Mouse (Mus musculus) ES-E14 (cell line): ENCODE measurements around the gene Dnajc24. TPM values are rescaled to one million over a fixed set of nuclear protein-coding genes. Genes with fewer than 3 reads are reported as not detected.

Source experiments
- DNase-seq: peaks from one replicate; pipeline ENCODE4 v3.0.0-alpha.2; 2013; ENCODE audit warnings: low read depth, low spot score
- H3K27ac ChIP-seq: 2 replicates; pipeline ENCODE4 v1.5.1; 2012; ENCODE audit warnings: low read depth, mild to moderate bottlenecking, low read length, moderate library complexity, mixed read lengths; ENCODE audit not compliant: poor library complexity, insufficient read depth, severe bottlenecking
- H3K36me3 ChIP-seq: 2 replicates; pipeline ENCODE4 v1.6.1; 2012; ENCODE audit warnings: mild to moderate bottlenecking, low read length, moderate library complexity, mixed read lengths; ENCODE audit not compliant: control insufficient read depth, poor library complexity, insufficient read depth, severe bottlenecking
- H3K4me1 ChIP-seq, 2 experiments: fragments of 150-350 bp in 1 of 2; sonication (generic) in 1 of 2; 2 replicates each; pipeline ENCODE4 v1.6.1; 2012; ENCODE audit warnings: low read length in 2 of 2, mild to moderate bottlenecking in 1 of 2, mixed read lengths in 1 of 2; ENCODE audit not compliant: control insufficient read depth in 2 of 2, insufficient read depth in 2 of 2, poor library complexity in 1 of 2
- H3K4me3 ChIP-seq, 2 experiments: fragments of 150-350 bp in 1 of 2; sonication (generic) in 1 of 2; 2 replicates each; pipeline ENCODE4 v1.5.1; 2012; ENCODE audit warnings: low read length in 2 of 2, low read depth in 1 of 2, mild to moderate bottlenecking in 1 of 2, mixed read lengths in 1 of 2; ENCODE audit not compliant: insufficient read depth in 1 of 2, poor library complexity in 1 of 2, severe bottlenecking in 1 of 2
- H3K9ac ChIP-seq: 2 replicates; pipeline ENCODE4 v1.6.1; 2012; ENCODE audit warnings: low read depth, mild to moderate bottlenecking, low read length, mixed read lengths; ENCODE audit not compliant: poor library complexity, insufficient read depth, severe bottlenecking
- H3K9me3 ChIP-seq: fragments of 150-350 bp; sonication (generic); 2 replicates; pipeline ENCODE4 v1.6.1; 2012; ENCODE audit warnings: low read depth, mild to moderate bottlenecking, low read length; ENCODE audit not compliant: control insufficient read depth, insufficient read depth
- CHD2 ChIP-seq: IDR thresholded peaks from 2 replicates; pipeline ENCODE4 v1.6.1; 2014; ENCODE audit warnings: mild to moderate bottlenecking, low read depth, low read length, inconsistent platforms
- HCFC1 ChIP-seq: IDR thresholded peaks from 2 replicates; pipeline ENCODE4 v1.6.1; 2012; ENCODE audit warnings: low read length, inconsistent platforms, borderline replicate concordance; ENCODE audit not compliant: insufficient read depth
- MAFK ChIP-seq: IDR thresholded peaks from 2 replicates; pipeline ENCODE4 v1.6.1; 2014; ENCODE audit warnings: mild to moderate bottlenecking, low read depth, low read length, inconsistent platforms; ENCODE audit not compliant: insufficient read depth
- ZC3H11A ChIP-seq: IDR thresholded peaks from 2 replicates; pipeline ENCODE4 v1.6.1; 2012; ENCODE audit warnings: low read depth, mild to moderate bottlenecking, inconsistent platforms, low read length, borderline replicate concordance
- ZNF384 ChIP-seq: IDR thresholded peaks from 2 replicates; pipeline ENCODE4 v1.6.1; 2012; ENCODE audit warnings: low read depth, low read length, inconsistent platforms
- in situ Hi-C, 2 experiments: fragments of 600-800 bp; cut with MboI; formaldehyde crosslinking; loops; one replicate each; pipeline ENCODE4 v1.15.1; 2025; ENCODE audit warnings: low sequenced_read_pairs in 2 of 2, inconsistent platforms in 1 of 2; ENCODE audit not compliant: unreplicated experiment in 2 of 2
- total RNA-seq: library from RNA; depleted of rRNA; stranded (reverse); fragments of 300-350 nt; gene quantifications from 2 replicates; pipeline ENCODE4 v1.2.3, GENCODE M21; 2012

The Dnajc24 gene
- total RNA-seq, 1 experiment = 32.2 TPM

DNA sequence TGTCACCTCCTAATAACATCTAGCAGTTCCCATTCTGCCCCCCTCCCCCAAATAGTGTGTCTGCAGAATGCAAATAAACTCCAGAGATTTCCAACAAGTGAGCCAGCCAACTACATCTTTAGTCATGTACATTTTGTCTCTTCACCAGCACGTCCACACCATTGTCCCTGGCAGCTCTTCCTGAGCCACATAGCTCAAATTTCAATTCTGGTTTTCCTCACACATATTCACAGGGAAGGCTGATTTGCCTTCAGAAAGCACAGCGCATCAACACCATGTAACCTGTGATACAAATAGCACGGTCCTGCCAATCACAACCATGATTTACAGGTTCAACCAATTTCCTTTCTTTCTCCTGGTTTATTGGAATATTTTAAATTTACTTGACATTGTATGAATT is 21.5 kb upstream of the Dnajc24 start:
- Histone ChIP-seq H3K9me3 (no peaks in the 10 kb centered on the region), H3K27ac (no peak overlapping the region), H3K4me1 (no peaks in the 10 kb centered on the region), H3K4me3 (no peak overlapping the region), H3K36me3 (no peaks in the 10 kb centered on the region), H3K9ac (no peak overlapping the region)
- TF ChIP-seq MAFK (no peak), ZC3H11A (no peak), ZNF384 (no peak), CHD2 (no peak), HCFC1 (no peak)
- DNase-seq = no peak
- in situ Hi-C loops = no loop called here

DNA sequence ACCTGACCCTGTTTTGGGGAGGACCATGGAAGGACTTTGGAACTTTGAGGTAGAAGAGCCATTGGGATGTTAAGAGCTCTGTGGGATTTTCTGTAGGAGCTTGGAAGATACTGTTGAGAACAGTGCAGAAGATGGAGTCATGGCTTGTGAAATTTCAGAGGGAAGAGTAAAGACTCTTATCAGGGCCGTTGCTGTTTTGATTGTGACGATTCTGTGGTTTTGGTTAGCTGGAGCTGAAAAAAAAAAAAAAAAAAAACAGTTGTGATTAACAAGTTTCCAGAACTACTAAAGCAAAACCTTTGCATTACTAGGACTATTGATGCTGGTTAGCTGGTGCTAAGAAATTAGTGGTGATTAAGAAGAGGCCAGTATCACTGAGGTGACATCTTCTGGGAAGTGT is 5.1 kb upstream of the Dnajc24 start:
- no peak for TF ChIP-seq HCFC1
- no peak for TF ChIP-seq ZNF384
- TF ChIP-seq ZC3H11A = no peak
- TF ChIP-seq MAFK = no peak
- no peak for TF ChIP-seq CHD2
- Histone ChIP-seq H3K9me3 (no peaks in the 10 kb centered on the region), H3K27ac (no peak overlapping the region), H3K9ac (no peak overlapping the region), H3K4me3 (no peak overlapping the region), H3K36me3 (no peaks in the 10 kb centered on the region), H3K4me1 (no peaks in the 10 kb centered on the region)
- DNase-seq = no peak
- in situ Hi-C loops = no loop called here

DNA sequence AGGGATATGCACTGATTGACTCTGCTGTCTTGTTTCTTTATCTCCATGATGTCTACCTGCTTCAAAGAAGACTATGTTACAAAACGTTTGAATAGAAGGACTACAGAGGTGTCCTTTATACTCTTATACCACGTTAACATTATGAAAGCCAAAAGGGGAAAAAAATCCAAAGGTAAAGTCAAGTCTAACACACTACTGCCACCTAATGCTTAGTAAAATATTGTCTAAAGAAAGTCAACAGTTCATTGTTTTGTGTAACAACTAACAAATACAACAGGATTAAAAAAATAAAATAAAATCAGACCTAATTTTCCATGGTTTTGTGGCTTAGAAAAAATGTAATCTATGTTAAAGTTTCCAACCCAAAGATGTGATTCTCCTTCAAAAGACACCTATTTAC is 15.3 kb downstream of the Dnajc24 start:
- TF ChIP-seq HCFC1 = no peak
- TF ChIP-seq CHD2 = no peak
- no peak for TF ChIP-seq ZNF384
- peaks cover 0 to 3% of the 10 kb centered on the region in 2 experiments; a peak in 2 of 4 replicates for H3K4me1 ChIP-seq
- no peak overlapping the region for H3K27ac ChIP-seq
- H3K4me3 ChIP-seq = no peak overlapping the region
- H3K9me3 ChIP-seq = no peaks in the 10 kb centered on the region
- no peak for DNase-seq
- H3K9ac ChIP-seq = no peak overlapping the region
- in situ Hi-C loops = no loop called here
- no peaks in the 10 kb centered on the region for H3K36me3 ChIP-seq

DNA sequence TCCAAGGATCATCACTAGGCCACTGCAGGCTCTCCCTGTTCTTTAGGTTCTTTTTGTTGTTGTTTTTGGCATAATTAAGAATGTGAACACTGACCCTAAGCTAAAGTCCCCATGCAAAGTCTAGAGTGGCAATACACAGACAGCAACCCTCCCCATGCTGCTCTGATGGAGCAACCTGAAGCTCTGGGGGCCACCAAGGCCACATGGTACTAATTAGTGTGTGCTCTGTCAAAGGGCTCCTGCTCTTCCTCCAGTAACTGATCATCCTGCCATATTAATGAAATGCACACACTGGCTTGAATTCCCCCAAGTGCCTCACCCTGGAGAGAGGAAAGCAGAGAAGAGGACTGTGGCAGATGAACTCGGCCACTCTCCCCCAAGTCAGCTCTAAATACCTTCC is 16.2 kb downstream of the Dnajc24 start:
- no peaks in the 10 kb centered on the region for H3K36me3 ChIP-seq
- DNase-seq = no peak
- in situ Hi-C loops = no loop called here
- no peak overlapping the region for H3K9ac ChIP-seq
- H3K9me3 ChIP-seq = no peaks in the 10 kb centered on the region
- H3K4me1 ChIP-seq = peaks cover 0 to 3% of the 10 kb centered on the region in 2 experiments; a peak in 2 of 4 replicates
- H3K4me3 ChIP-seq = no peak overlapping the region
- no peak overlapping the region for H3K27ac ChIP-seq
- TF ChIP-seq HCFC1 (no peak), MAFK (no peak), ZNF384 (no peak), ZC3H11A (no peak), CHD2 (no peak)

DNA sequence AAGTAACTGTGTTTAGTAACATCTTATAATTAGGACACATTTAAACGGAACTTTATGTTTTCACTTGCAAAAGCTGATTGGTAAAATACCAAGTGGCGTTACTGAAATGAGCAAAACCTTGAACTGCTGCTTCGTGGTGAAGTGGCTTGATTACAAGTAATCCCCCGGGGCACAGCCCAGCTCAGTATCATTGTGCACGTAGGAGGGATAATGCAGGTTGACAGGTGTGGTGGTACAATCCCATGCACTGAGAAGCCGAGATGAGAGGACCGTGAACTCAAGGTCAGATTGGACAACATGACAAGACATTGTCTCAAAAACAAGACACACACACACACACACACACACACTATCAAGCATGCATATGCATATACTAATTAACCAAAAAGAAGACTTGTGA is 18.1 kb downstream of the Dnajc24 start:
- Histone ChIP-seq H3K36me3 (no peaks in the 10 kb centered on the region), H3K4me1 (peaks cover 0 to 3% of the 10 kb centered on the region in 2 experiments; a peak in 2 of 4 replicates), H3K9me3 (no peaks in the 10 kb centered on the region), H3K9ac (no peak overlapping the region), H3K27ac (no peak overlapping the region), H3K4me3 (no peak overlapping the region)
- in situ Hi-C loops = no loop called here
- TF ChIP-seq MAFK (no peak), ZNF384 (no peak), ZC3H11A (no peak), HCFC1 (no peak), CHD2 (no peak)
- DNase-seq = no peak
